Mouse (Mus musculus) common myeloid progenitor, adult 5-6 weeks (primary cell): Measurements from ENCODE around the gene Klhl9. TPM values are rescaled to one million over a fixed set of nuclear protein-coding genes. Genes with fewer than 3 reads are reported as not detected.

Experiments used
- total RNA-seq: library from RNA; stranded (forward); fragments of 200-1000, 187-1606 nt; gene quantifications from 2 replicates; pipeline ENCODE4 v1.2.3, GENCODE M21; 2017

Klhl9 gene
- total RNA-seq, 1 experiment from 2014 or later = 99.9 TPM

Other genes with a start within 250 kb of the Klhl9 start
- not detected in 2 replicates for gene Ifnb1, start 199.7 kb downstream of the Klhl9 start, total RNA-seq
- gene Ifna15, start 164.2 kb downstream of the Klhl9 start, total RNA-seq = not detected in 2 replicates
- not detected in 2 replicates for gene Ifna14, start 150.7 kb downstream of the Klhl9 start, total RNA-seq
- not detected in 2 replicates for gene Ifna9, start 130.1 kb downstream of the Klhl9 start, total RNA-seq
- gene Ifna12, start 119.1 kb downstream of the Klhl9 start, total RNA-seq = not detected in 2 replicates
- gene C87499, start 88.1 kb downstream of the Klhl9 start, total RNA-seq = not detected in 2 replicates
- gene Ifna13, start 78.0 kb downstream of the Klhl9 start, total RNA-seq = not detected in 2 replicates
- not detected in 2 replicates for gene Ifna16, start 45.5 kb downstream of the Klhl9 start, total RNA-seq
- gene Ifna2, start 38.6 kb downstream of the Klhl9 start, total RNA-seq = not detected in 2 replicates
- not detected in 2 replicates for gene Ifnab, start 31.1 kb downstream of the Klhl9 start, total RNA-seq
- 2.9 TPM in 1 of 2 replicates, not detected in the other for gene Gm26566, start 660 bp downstream of the Klhl9 start, total RNA-seq
- not detected in 2 replicates for gene Gm13271, start 32.4 kb upstream of the Klhl9 start, total RNA-seq
- gene Gm13283, start 37.7 kb upstream of the Klhl9 start, total RNA-seq = not detected in 2 replicates
- gene Gm13290, start 51.4 kb upstream of the Klhl9 start, total RNA-seq = not detected in 2 replicates
- not detected in 2 replicates for gene Gm13289, start 54.5 kb upstream of the Klhl9 start, total RNA-seq
- gene Gm13272, start 57.4 kb upstream of the Klhl9 start, total RNA-seq = not detected in 2 replicates
- gene Ifnz, start 59.7 kb upstream of the Klhl9 start, total RNA-seq = not detected in 2 replicates
- not detected in 2 replicates for gene Gm13276, start 63.2 kb upstream of the Klhl9 start, total RNA-seq
- not detected in 2 replicates for gene Gm13277, start 66.2 kb upstream of the Klhl9 start, total RNA-seq
- not detected in 2 replicates for gene Gm13278, start 69.1 kb upstream of the Klhl9 start, total RNA-seq
- not detected in 2 replicates for gene Gm13275, start 72.0 kb upstream of the Klhl9 start, total RNA-seq
- gene Gm13279, start 74.9 kb upstream of the Klhl9 start, total RNA-seq = not detected in 2 replicates
- not detected in 2 replicates for gene Gm13285, start 77.2 kb upstream of the Klhl9 start, total RNA-seq
- not detected in 2 replicates for gene Gm13287, start 80.8 kb upstream of the Klhl9 start, total RNA-seq
- gene Gm13288, start 83.1 kb upstream of the Klhl9 start, total RNA-seq = not detected in 2 replicates
- gene Ifna7, start 93.8 kb upstream of the Klhl9 start, total RNA-seq = not detected in 2 replicates
- gene Ifna11, start 97.5 kb upstream of the Klhl9 start, total RNA-seq = not detected in 2 replicates
- not detected in 2 replicates for gene Ifna6, start 105.0 kb upstream of the Klhl9 start, total RNA-seq
- not detected in 2 replicates for gene Ifna5, start 113.1 kb upstream of the Klhl9 start, total RNA-seq
- gene Ifna4, start 119.4 kb upstream of the Klhl9 start, total RNA-seq = not detected in 2 replicates
- not detected in 2 replicates for gene Ifna1, start 127.6 kb upstream of the Klhl9 start, total RNA-seq
- not detected in 2 replicates for gene Ifne, start 157.7 kb upstream of the Klhl9 start, total RNA-seq